Mouse (Mus musculus) left cerebral cortex, postnatal 25 days (tissue): ENCODE measurements around the gene Cd163l1. TPM values are rescaled to one million over a fixed set of nuclear protein-coding genes. Genes with fewer than 3 reads are reported as not detected.

Experiments used
- DNase-seq, 2 experiments: peaks; one replicate each; pipeline ENCODE4 v3.0.0; 2022; ENCODE audit warnings: low spot score in 2 of 2, mixed read lengths in 1 of 2
- intact Hi-C: fragments of 180-260 bp; cut with DNase I; formaldehyde crosslinking; loops from one replicate; pipeline ENCODE4 v1.15.1; 2025
- total RNA-seq, 2 experiments: library from RNA; stranded (reverse); gene quantifications; 2 replicates each; pipeline ENCODE4 v1.2.3; 2021

Cd163l1 gene
- not detected for total RNA-seq

- intact Hi-C loops, result no loop called here
- DNase-seq, result no peak
These were observed at the start of gene Cd163l1 for GRCm38 (mm10) chr7:140217967-140218366. Gene Cd163l1, plus strand, starts transcription at chr7:140218267.

- no peak for DNase-seq
- intact Hi-C loops, result loop anchor here (5.0 kb wide), 2 partner anchors 308 to 548 kb away; no protein-coding TSS in a partner anchor
These were observed 48.7 kb upstream of the Cd163l1 start for GRCm38 (mm10) chr7:140169386-140169785.

GRCm38 (mm10) chr7:140170863-140171262 is 47.2 kb upstream of the Cd163l1 start:
- intact Hi-C loops, result no loop called here
- DNase-seq, result no peak

GRCm38 (mm10) chr7:140172936-140173335 is 45.1 kb upstream of the Cd163l1 start, which contains the start of gene Olfr523:
Gene Olfr523, plus strand, starts transcription at chr7:140173217.
- intact Hi-C loops, result no loop called here
- DNase-seq, result no peak

- no peak for DNase-seq
- intact Hi-C loops, result no loop called here
These were observed 38.9 kb upstream of the Cd163l1 start for GRCm38 (mm10) chr7:140179176-140179575.

GRCm38 (mm10) chr7:140180692-140181091 is 37.4 kb upstream of the Cd163l1 start:
- intact Hi-C loops, result loop anchor here (10.0 kb wide), 1 partner anchor 624 kb away; no protein-coding TSS in a partner anchor
- DNase-seq, result no peak

- intact Hi-C loops, result loop anchor here (10.0 kb wide), 1 partner anchor 621 kb away; no protein-coding TSS in a partner anchor
- no peak for DNase-seq
These were observed 33.9 kb upstream of the Cd163l1 start for GRCm38 (mm10) chr7:140184206-140184605.

- intact Hi-C loops, result loop anchor here (5.0 to 10.0 kb wide), 3 partner anchors 545 to 640 kb away; no protein-coding TSS in a partner anchor
- peak; percentile 42 to 44 for DNase-seq
These were observed 31.1 kb upstream of the Cd163l1 start for GRCm38 (mm10) chr7:140186646-140187620.

GRCm38 (mm10) chr7:140187721-140188390 is 30.2 kb upstream of the Cd163l1 start:
- peak; percentile 34 to 55 for DNase-seq
- intact Hi-C loops, result loop anchor here (1.0 to 10.0 kb wide), 4 partner anchors 290 to 639 kb away; no protein-coding TSS in a partner anchor

GRCm38 (mm10) chr7:140188391-140189328 is 29.4 kb upstream of the Cd163l1 start:
- intact Hi-C loops, result loop anchor here (1.0 to 10.0 kb wide), 4 partner anchors 290 to 639 kb away; no protein-coding TSS in a partner anchor
- DNase-seq, result peak in 1 of 2 experiments; percentile 59

- intact Hi-C loops, result no loop called here
These were observed 27.6 kb upstream of the Cd163l1 start for GRCm38 (mm10) chr7:140190435-140190834.

GRCm38 (mm10) chr7:140192445-140192844 is 25.6 kb upstream of the Cd163l1 start:
- no peak for DNase-seq
- intact Hi-C loops, result no loop called here

More at GRCm38 (mm10) chr7:140190435-140190834, 27.6 kb upstream of the Cd163l1 start:
- no peak for DNase-seq

- DNase-seq, result no peak
- intact Hi-C loops, result no loop called here
These were observed 25.2 kb upstream of the Cd163l1 start for GRCm38 (mm10) chr7:140192851-140193250.

GRCm38 (mm10) chr7:140194031-140194430 is 24.0 kb upstream of the Cd163l1 start:
- peak in 1 of 2 experiments; percentile 66 for DNase-seq
- intact Hi-C loops, result no loop called here

GRCm38 (mm10) chr7:140196002-140196401 is 22.1 kb upstream of the Cd163l1 start:
- DNase-seq, result no peak
- intact Hi-C loops, result no loop called here

GRCm38 (mm10) chr7:140201090-140201489 is 17.0 kb upstream of the Cd163l1 start:
- DNase-seq, result no peak
- intact Hi-C loops, result no loop called here

- no peak for DNase-seq
- intact Hi-C loops, result no loop called here
These were observed 12.2 kb upstream of the Cd163l1 start, which contains the start of gene Olfr524 for GRCm38 (mm10) chr7:140205864-140206263. Gene Olfr524, minus strand, starts transcription at chr7:140205964.

GRCm38 (mm10) chr7:140206904-140207303 is 11.2 kb upstream of the Cd163l1 start:
- no peak for DNase-seq
- intact Hi-C loops, result no loop called here

- no peak for DNase-seq
- intact Hi-C loops, result no loop called here
These were observed 9.9 kb upstream of the Cd163l1 start for GRCm38 (mm10) chr7:140208153-140208552.
